Mouse (Mus musculus): ENCODE data around the gene Rasgef1b. TPM values are rescaled to one million over a fixed set of nuclear protein-coding genes. Genes with fewer than 3 reads are reported as not detected.
A peak's percentile ranks its signal among the peaks of the same experiment; 100 is the strongest.
"Not testable (repeated sequence)": the region's sequence is repeated elsewhere in the genome, so short reads cannot be mapped to it uniquely, and the experiment has no call there.

Rasgef1b gene
- polyA plus RNA-seq, 1 experiment from 2014 or later = 66.1 TPM

DNA sequence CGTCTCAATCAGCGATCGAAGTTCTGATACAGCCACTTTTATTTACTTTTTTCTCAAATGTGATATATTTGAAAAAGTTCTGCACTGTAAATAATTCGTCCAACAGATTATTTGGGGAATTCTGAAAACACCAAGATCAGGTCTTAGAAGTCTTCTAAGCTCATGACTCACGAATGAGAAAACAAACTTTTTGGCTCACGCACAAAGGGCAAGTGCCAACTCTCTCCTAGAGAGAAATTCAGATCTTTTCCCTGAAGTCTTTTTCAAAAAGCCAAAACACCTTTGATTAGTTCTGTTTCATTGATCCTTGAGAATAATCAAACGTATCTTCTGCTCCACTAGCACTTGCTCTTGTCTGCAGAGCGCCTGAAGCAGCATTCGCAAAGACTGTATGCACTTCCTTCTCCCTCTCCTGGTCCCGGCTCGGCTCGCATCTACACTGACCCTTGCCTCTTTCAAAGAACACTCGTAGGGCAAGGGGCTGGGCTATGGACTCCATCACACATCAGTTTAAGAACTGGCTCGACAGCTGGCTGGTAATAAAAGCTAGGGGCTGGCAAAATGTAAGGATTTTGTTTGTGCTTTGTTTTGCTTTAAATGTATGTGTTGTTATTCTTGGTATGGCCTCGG, 504.9 kb downstream of the Rasgef1b start:
- peaks cover 76% of the 10 kb centered on the region for H3K36me3 ChIP-seq
- H3K4me3 ChIP-seq = no peak overlapping the region
- H3K27me3 ChIP-seq = no peaks in the 10 kb centered on the region
- H3K27ac ChIP-seq (replicated peaks) = 0 out of 2 replicates have a peak overlapping the region, but pooled peaks have one; percentile 29
- H3K9ac ChIP-seq = no peak overlapping the region
- WGBS = 46% methylated on average over 15 of the region's 15 CpGs
- H3K4me2 ChIP-seq = no peak overlapping the region
- H3K4me1 ChIP-seq (replicated peaks) = peaks cover 24% of the 10 kb centered on the region
- ATAC-seq (ENCODE audit: low read depth) = no peak
- no peaks in the 10 kb centered on the region; the same call in 1 of the 2 replicates for H3K9me3 ChIP-seq

DNA sequence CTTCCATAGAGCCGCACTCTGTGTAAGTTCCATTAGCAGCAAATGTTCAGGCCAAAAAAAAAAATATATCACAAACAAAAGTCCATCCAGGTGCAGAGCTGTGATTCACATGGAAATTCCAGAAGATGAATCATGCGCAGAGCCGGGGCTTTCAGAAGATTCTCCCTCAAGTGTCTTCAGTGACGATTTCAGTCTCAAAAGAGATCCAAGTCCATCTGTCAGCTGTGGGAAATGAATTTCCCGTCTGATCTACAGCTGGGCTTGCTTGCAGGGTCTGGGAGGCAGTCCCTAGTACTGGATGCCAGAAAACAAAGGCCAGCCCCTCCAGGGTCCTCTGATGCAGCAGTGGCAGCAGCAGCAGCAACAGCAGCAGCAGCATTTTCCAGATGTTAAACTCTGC, 510.5 kb downstream of the Rasgef1b start:
- no peak overlapping the region for H3K4me3 ChIP-seq
- 55% methylated on average over 5 of the region's 5 CpGs for WGBS
- no peak overlapping the region for H3K4me2 ChIP-seq
- no peak overlapping the region for H3K9ac ChIP-seq
- ATAC-seq (ENCODE audit: low read depth) = no peak
- H3K27ac ChIP-seq (replicated peaks) = 0 out of 2 replicates have a peak overlapping the region, but pooled peaks have one; percentile 9
- peaks cover 13% of the 10 kb centered on the region; the same call in 1 of the 2 replicates for H3K4me1 ChIP-seq (replicated peaks)
- no peaks in the 10 kb centered on the region for H3K27me3 ChIP-seq
- H3K36me3 ChIP-seq = peaks cover 71% of the 10 kb centered on the region
- no peaks in the 10 kb centered on the region; the same call in 1 of the 2 replicates for H3K9me3 ChIP-seq

DNA sequence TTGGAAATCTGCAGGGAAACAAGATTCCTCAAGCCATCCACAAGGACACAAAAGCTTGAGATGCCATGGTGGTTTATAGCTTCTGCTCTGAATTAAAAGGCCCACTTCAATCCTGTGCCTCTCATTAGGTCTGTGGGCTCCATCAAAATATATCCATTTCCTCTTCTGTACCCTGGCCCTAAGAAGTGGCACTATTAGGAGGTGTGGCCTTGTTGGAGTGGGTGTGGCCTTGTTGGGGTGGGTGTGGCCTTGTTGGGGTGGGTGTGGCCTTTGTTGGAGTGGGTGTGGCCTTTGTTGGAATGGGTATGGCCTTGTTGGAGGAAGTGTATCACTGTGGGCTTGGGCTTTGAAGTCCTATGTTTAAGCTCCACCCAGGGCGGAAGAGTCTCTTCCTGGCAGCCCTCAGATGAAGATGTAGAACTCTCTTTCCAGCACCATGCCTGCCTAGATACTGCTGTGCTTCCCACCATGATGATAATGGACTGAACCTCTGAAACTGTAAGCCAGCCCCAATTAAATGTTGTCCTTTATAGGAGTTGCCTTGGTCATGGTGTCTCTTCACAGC, 512.2 kb downstream of the Rasgef1b start:
- not testable (repeated sequence) for H3K27ac ChIP-seq (replicated peaks); H3K27me3 ChIP-seq; H3K9me3 ChIP-seq; H3K4me2 ChIP-seq; ATAC-seq (ENCODE audit: low read depth); H3K9ac ChIP-seq; H3K4me3 ChIP-seq
- Histone ChIP-seq H3K36me3 (peaks cover 54% of the 10 kb centered on the region), H3K4me1 (replicated peaks) (peaks cover 13% of the 10 kb centered on the region; the same call in 1 of the 2 replicates)
- WGBS = 91% methylated on average over 1 of the region's 1 CpGs

DNA sequence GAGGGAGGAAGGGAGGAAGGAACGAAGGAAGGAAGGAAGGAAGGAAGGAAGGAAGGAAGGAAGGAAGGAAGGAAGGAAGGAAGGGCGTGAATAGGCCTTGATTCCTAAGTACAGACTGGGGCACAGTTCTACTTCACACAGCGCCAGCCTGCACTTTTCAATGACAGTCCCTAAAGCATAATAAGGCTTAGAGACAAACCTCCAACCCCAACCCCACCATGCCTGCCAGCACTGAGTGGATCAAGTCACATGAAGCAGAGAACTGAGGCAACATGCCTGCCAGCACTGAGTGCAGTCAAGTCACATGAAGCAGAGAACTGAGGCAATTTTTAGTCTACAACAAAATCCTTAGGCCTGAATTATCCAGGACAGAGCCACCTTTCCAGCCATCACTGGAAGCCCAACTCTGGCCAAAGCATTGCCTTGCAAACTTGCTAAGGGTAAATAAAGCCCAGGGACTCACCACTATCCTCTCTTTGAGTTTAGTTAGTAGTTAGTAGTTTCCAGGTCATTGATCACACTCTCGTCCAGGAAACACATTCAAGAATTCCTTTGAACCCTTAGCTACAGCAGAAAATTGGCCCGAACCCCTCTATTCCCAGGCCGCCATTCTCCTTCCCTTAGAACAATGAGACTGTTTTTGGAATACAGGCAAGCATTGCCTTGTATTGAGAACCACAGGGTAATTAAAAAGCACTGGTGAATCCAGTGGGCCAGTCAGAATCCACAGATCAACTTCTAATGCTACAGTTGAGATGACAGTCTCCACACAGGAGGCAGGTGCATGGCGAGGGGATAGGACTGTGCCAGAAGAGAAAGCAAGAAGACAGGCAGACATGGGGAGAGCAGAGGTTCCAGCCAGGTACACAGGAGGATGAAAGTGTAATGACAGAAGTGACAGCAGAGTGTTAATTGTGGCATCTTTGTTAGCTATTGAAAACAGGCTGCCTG, 513.4 kb downstream of the Rasgef1b start:
- no peaks in the 10 kb centered on the region for H3K9me3 ChIP-seq
- no peak overlapping the region for H3K4me2 ChIP-seq
- ATAC-seq (ENCODE audit: low read depth) = peak; percentile 43; the same call in 1 of the 2 replicates
- 50% methylated on average over 7 of the region's 7 CpGs for WGBS
- no peaks in the 10 kb centered on the region for H3K27me3 ChIP-seq
- H3K4me3 ChIP-seq = no peak overlapping the region
- H3K27ac ChIP-seq (replicated peaks) = no peak overlapping the region
- no peak overlapping the region for H3K9ac ChIP-seq
- peaks cover 42% of the 10 kb centered on the region for H3K36me3 ChIP-seq
- H3K4me1 ChIP-seq (replicated peaks) = peaks cover 13% of the 10 kb centered on the region; the same call in 1 of the 2 replicates

DNA sequence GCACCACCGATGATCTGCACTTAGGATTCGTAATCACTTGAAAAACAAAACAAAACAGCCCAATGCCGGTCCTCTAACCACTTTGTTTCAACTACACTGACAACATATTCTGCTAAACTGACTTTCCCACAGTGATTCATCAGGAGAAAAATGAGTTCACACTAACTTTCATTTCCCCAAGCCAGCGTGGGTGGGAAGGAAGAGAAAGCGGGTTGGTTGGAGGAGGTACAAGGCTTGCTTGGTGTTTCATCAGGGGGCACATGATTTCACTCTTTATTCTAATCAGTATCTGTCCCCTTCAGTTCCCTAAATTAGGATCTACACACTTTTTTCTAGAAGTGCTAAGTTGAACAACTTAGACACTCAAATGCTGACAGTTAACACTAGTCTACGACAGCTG, 514.5 kb downstream of the Rasgef1b start:
- 91% methylated on average over 6 of the region's 6 CpGs for WGBS
- Histone ChIP-seq H3K4me1 (replicated peaks) (peaks cover 13% of the 10 kb centered on the region; the same call in 1 of the 2 replicates), H3K4me2 (no peak overlapping the region), H3K27ac (replicated peaks) (no peak overlapping the region), H3K36me3 (peaks cover 34% of the 10 kb centered on the region), H3K9me3 (no peaks in the 10 kb centered on the region), H3K4me3 (no peak overlapping the region), H3K27me3 (no peaks in the 10 kb centered on the region), H3K9ac (no peak overlapping the region)
- ATAC-seq (ENCODE audit: low read depth) = no peak

DNA sequence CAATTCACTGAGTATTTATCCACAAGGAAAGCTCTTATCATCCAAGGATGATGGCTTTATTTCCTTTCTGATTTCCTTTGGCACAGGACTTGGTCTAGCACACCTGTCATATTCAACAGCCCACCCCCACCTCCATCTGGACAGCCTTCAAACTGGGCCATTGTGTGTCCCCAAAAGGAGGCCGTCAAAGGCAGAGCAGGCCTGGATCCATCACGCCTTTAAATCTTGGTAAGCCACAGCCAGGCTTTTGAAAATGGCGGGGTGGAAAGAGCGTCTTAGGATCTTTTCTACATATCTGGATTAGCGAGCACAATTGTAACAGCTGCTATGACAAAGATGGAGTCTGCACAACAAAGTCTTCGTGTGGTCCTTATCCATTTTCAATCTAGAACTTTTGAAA, 515.7 kb downstream of the Rasgef1b start:
- Histone ChIP-seq H3K27ac (replicated peaks) (no peak overlapping the region), H3K9me3 (no peaks in the 10 kb centered on the region), H3K4me2 (no peak overlapping the region), H3K36me3 (peaks cover 22% of the 10 kb centered on the region), H3K4me3 (no peak overlapping the region), H3K9ac (no peak overlapping the region), H3K4me1 (replicated peaks) (peaks cover 13% of the 10 kb centered on the region; the same call in 1 of the 2 replicates), H3K27me3 (no peaks in the 10 kb centered on the region)
- 76% methylated on average over 6 of the region's 6 CpGs for WGBS
- no peak for ATAC-seq (ENCODE audit: low read depth)

DNA sequence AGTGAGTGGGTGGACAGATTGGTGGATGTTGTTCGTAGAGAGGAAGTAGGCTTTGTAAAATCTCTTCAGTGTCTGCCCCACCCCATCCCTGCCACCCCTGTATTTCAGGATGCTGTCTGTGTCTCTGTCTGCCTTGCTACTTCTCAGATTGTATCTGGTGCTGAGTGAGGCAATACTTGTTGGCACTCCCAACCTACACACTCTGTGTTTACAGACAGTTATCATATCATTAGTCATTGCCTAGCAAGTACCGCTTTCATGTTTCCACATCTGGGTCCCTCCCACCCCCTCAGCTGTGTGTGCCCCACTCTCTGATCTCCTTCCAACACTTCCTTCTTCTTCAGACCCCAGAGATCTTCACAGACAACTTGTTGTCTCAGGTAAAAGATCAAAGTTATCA, 525.4 kb downstream of the Rasgef1b start:
- H3K4me3 ChIP-seq = no peak overlapping the region
- H3K27me3 ChIP-seq = no peaks in the 10 kb centered on the region; the same call in 1 of the 2 replicates
- no peak overlapping the region for H3K4me2 ChIP-seq
- no peak overlapping the region for H3K27ac ChIP-seq (replicated peaks)
- no peaks in the 10 kb centered on the region for H3K36me3 ChIP-seq
- no peak overlapping the region for H3K9ac ChIP-seq
- no peaks in the 10 kb centered on the region for H3K9me3 ChIP-seq
- H3K4me1 ChIP-seq (replicated peaks) = no peaks in the 10 kb centered on the region
- no peak for ATAC-seq (ENCODE audit: low read depth)
- 93% methylated on average over 2 of the region's 2 CpGs for WGBS

DNA sequence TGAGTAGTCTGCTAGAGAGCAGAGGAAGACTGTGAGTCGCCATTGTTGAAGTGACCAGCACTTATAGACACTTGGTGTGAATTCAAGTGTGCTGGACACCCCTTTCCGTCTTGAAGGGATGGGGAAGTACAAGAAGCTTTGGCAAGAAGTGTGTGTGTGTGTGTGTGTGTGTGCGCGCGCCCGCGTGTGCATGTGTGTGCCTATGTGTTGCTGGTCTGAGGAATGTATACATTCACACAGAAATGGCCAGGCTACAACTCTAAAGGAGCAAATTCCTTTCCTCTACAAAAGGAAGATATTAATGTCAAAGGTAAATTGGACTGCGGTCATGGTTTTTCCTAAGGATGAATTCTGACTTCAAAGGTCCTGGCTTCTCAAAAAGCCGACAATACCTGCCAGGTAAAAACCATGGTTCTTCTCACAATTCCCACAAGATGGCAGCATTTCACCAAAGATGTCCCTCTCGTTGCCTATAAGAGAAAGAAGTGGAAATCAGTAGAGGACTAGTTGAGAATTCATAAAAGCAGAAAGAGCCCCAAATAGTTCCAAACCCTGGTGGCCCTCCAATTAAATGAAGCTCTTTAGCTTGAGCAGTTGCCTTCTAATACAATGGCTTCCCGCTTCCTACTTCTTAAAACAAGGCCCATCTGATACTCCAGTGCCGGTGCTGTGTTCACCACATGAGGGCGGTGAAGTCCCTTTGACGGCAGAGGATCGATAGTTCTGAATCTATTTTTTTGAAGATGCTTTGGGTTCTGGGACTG, 526.6 kb downstream of the Rasgef1b start:
- no peaks in the 10 kb centered on the region for H3K4me1 ChIP-seq (replicated peaks)
- H3K27ac ChIP-seq (replicated peaks) = no peak overlapping the region
- H3K4me2 ChIP-seq = peak overlapping the region; percentile 34
- no peak overlapping the region for H3K4me3 ChIP-seq
- H3K36me3 ChIP-seq = no peaks in the 10 kb centered on the region
- no peaks in the 10 kb centered on the region; the same call in 1 of the 2 replicates for H3K27me3 ChIP-seq
- ATAC-seq (ENCODE audit: low read depth) = peak; percentile 65
- no peaks in the 10 kb centered on the region for H3K9me3 ChIP-seq
- WGBS = 56% methylated on average over 15 of the region's 15 CpGs
- H3K9ac ChIP-seq = no peak overlapping the region

DNA sequence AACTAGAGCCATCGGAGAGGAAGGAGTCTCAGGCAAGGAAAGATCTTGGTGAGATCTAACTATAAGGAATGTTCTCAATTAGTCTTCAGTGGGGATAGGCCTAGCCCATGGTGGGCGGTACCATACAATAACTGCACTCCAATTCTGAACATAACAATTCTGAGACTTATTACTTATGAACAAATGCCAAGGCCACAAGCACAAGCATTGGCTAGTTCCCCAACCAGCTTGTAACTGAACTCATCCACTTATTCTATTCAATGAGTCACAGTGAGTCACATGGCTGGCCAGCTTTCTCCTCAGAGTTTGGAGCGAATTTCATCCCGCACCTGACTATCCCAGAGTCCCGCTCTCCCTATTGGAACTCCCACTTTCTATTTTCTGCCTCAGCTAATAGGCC, 533.4 kb downstream of the Rasgef1b start:
- no peaks in the 10 kb centered on the region for H3K9me3 ChIP-seq
- no peak for ATAC-seq (ENCODE audit: low read depth)
- H3K4me3 ChIP-seq = no peak overlapping the region
- no peak overlapping the region for H3K9ac ChIP-seq
- 97% methylated on average over 5 of the region's 5 CpGs for WGBS
- H3K36me3 ChIP-seq = no peaks in the 10 kb centered on the region
- H3K4me2 ChIP-seq = no peak overlapping the region
- no peaks in the 10 kb centered on the region for H3K27me3 ChIP-seq
- no peak overlapping the region for H3K27ac ChIP-seq (replicated peaks)
- peaks cover 8% of the 10 kb centered on the region; the same call in 1 of the 2 replicates for H3K4me1 ChIP-seq (replicated peaks)

DNA sequence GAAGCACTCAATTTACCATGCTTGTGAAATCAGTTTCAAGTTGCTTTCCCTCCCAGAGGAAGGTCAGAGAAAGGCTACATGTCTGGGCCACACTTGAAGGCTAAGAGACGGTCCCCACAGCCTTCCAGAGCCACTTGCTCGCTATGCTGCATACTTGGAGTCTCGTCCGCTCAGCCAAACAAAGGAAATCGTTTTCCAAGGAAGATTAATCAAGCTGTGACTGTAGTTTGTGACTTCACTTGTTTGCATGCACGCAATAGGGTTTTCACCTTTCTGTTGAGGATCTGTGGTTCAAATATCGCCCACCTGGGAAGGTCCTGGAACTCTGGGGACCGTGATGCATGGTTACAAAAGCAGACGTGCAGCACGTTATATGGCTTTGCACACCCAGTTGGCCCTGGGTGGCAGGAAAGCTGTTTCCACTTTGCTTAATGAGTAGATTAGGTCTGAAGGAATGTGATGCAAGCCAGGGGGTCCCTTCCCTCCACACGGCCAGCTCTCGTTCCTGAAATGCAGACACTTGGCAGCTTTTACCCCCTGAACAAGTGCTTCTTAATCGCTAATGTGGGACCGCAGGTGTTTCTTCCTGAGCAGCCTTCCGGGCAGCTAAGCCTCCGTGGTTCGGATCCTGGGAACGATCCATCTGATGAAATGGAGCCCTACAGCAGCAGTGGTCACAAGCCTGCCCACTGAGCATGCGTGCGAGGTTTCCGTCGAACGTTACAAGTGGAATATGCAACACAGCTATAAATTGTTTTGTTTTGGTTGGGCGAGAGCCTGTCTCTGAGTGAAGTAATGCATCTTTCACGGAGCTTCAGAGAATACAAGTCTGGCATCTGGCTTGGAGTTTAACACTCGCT, 537.7 kb downstream of the Rasgef1b start:
- Histone ChIP-seq H3K9me3 (peaks cover 4% of the 10 kb centered on the region; the same call in 1 of the 2 replicates), H3K9ac (no peak overlapping the region), H3K27me3 (no peaks in the 10 kb centered on the region), H3K4me1 (replicated peaks) (peaks cover 8% of the 10 kb centered on the region; the same call in 1 of the 2 replicates), H3K36me3 (no peaks in the 10 kb centered on the region), H3K4me2 (no peak overlapping the region), H3K27ac (replicated peaks) (no peak overlapping the region), H3K4me3 (no peak overlapping the region)
- 57% methylated on average over 26 of the region's 26 CpGs for WGBS
- ATAC-seq (ENCODE audit: low read depth) = no peak

DNA sequence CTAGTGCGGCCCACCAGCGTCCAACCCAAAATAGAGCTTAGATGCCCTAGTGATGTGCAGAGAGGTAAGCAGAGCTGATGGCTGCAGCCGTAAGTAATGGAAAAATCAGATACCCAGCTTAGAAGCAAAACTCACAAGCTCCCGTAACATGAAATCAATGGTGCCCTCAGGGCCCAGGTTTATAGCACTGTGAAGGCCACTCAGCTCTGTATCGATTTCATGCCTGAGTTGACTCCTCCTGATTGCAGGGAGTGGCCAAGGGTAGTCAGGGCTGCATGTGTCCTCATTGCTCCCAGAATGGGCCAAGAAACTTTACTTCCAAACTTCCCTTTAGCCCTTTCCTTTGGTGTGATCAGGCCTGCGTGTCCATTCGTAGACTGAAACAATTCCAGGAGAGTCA, 545.2 kb downstream of the Rasgef1b start:
- WGBS = 79% methylated on average over 7 of the region's 7 CpGs

More for the DNA sequence above, 545.2 kb downstream of the Rasgef1b start:
- Histone ChIP-seq H3K36me3 (no peaks in the 10 kb centered on the region), H3K4me2 (no peak overlapping the region), H3K9me3 (peaks cover 8% of the 10 kb centered on the region; the same call in 1 of the 2 replicates), H3K4me3 (no peak overlapping the region), H3K9ac (no peak overlapping the region), H3K27me3 (no peaks in the 10 kb centered on the region), H3K27ac (replicated peaks) (no peak overlapping the region), H3K4me1 (replicated peaks) (no peaks in the 10 kb centered on the region)
- no peak for ATAC-seq (ENCODE audit: low read depth)
